In the genomic region with DNA sequence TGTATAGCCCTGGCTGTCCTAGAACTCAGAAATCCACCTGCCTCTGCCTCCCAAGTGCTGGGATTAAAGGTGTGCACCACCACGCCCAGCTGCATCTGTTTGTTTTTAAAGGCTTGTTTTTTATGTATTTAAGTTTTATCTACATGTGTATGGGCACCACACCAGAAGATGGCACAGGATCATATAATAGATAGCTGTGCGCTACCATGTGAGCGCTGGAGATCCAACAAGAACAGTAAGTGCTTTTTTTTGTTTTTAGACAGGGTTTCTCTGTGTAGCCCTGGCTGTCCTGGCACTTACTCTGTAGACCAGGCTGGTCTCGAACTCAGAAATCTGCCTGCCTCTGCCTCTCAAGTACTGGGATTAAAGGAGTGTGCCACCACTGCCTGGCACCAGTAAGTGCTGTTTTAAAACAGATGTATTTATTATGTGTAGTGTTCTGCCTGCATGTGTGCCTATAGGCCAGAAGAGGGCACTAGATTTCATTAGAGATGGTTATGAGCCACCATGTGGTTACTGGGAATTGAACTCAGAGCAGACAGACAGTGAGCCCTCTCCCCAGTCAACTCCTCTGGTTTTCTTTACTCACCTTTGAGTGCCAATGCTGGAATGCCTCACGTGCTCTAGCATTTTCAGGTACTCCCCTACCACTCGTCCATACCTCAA, we compare ENCODE assay signal across 10 mouse cellular contexts. TPM values are rescaled to one million over a fixed set of nuclear protein-coding genes. Genes with fewer than 3 reads are reported as not detected.
DNase-seq lines count a peak whose midpoint lies in the region; ATAC-seq and TF ChIP-seq lines count a peak whose summit lies in the region.
"Had no signal": no experiment of that assay in that cellular context is flagged by ENCODE, and none has a peak within 500 bp of the region (broad histone marks: within the 10 kb centered on the region; RNA-seq: fewer than 3 reads in every experiment).

No protein-coding gene starts in this region.

- intact Hi-C loops in gastrocnemius, adult 2 months (cut with DNase I): no loop called here

- H3K4me2 ChIP-seq in neural tube, embryonic 13.5 days: no peak overlapping the region
- H3K4me2 ChIP-seq in neural tube, embryonic 15.5 days: no peak overlapping the region
- no peak overlapping the region for H3K4me2 ChIP-seq in intestine, postnatal 0 days (replicated peaks; ENCODE audit: low read depth)

- no peaks in the 10 kb centered on the region for H3K9me3 ChIP-seq in neural tube, embryonic 13.5 days
- no peaks in the 10 kb centered on the region for H3K9me3 ChIP-seq in neural tube, embryonic 15.5 days (replicated peaks)
- no peaks in the 10 kb centered on the region for H3K9me3 ChIP-seq in intestine, postnatal 0 days (ENCODE audit: control insufficient read depth)

- H3K27ac ChIP-seq in gastrocnemius, adult 2 months: no peak overlapping the region
- H3K27ac ChIP-seq in neural tube, embryonic 13.5 days (replicated peaks): no peak overlapping the region
- no peak overlapping the region for H3K27ac ChIP-seq in neural tube, embryonic 15.5 days (replicated peaks)
- no peak overlapping the region for H3K27ac ChIP-seq in intestine, postnatal 0 days (ENCODE audit: low read depth, low read length)

- peak; percentile 45 for TF ChIP-seq CTCF in gastrocnemius, adult 2 months (IDR thresholded peaks at IDR 0.05)
- peak; percentile 63 for TF ChIP-seq CTCF in intestine, postnatal 0 days (IDR thresholded peaks at IDR 0.05; ENCODE audit: low read depth)

- H3K4me3 ChIP-seq in gastrocnemius, adult 2 months: no peak overlapping the region
- H3K4me3 ChIP-seq in neural tube, embryonic 13.5 days: no peak overlapping the region
- no peak overlapping the region for H3K4me3 ChIP-seq in neural tube, embryonic 15.5 days (replicated peaks)
- H3K4me3 ChIP-seq in intestine, postnatal 0 days (ENCODE audit: low read depth, low read length): no peak overlapping the region

- H3K4me1 ChIP-seq in neural tube, embryonic 13.5 days (replicated peaks): no peaks in the 10 kb centered on the region
- H3K4me1 ChIP-seq in neural tube, embryonic 15.5 days: no peaks in the 10 kb centered on the region
- no peaks in the 10 kb centered on the region for H3K4me1 ChIP-seq in intestine, postnatal 0 days (replicated peaks; ENCODE audit: control insufficient read depth, insufficient read depth, low read length)

- ATAC-seq in neural tube, embryonic 13.5 days (ENCODE audit: low read depth): peak; percentile 13; the same call in 1 of the 2 replicates
- no peak for ATAC-seq in neural tube, embryonic 15.5 days (ENCODE audit: low FRiP score)
- ATAC-seq in intestine, postnatal 0 days: no peak

- 91% methylated on average over 6 of the region's 6 CpGs for WGBS in neural tube, embryonic 13.5 days
- WGBS in neural tube, embryonic 15.5 days: 95% methylated on average over 6 of the region's 6 CpGs
- 93% methylated on average over 6 of the region's 6 CpGs for WGBS in intestine, postnatal 0 days

- peaks cover 33% of the 10 kb centered on the region for H3K36me3 ChIP-seq in neural tube, embryonic 13.5 days
- H3K36me3 ChIP-seq in neural tube, embryonic 15.5 days: peaks cover 10% of the 10 kb centered on the region
- peaks cover 19% of the 10 kb centered on the region for H3K36me3 ChIP-seq in intestine, postnatal 0 days (ENCODE audit: control insufficient read depth, insufficient read depth)
- H3K36me3 ChIP-seq in splenic B cell, adult 2 months (ENCODE audit: control insufficient read depth, insufficient read depth, low read length, poor library complexity, severe bottlenecking): no peaks in the 10 kb centered on the region

- no peak for DNase-seq in gastrocnemius, adult 2 months
- DNase-seq in gastrocnemius, postnatal 10 days: no peak
- peak; percentile 32 for DNase-seq in splenic B cell, adult 2 months (ENCODE audit: low read depth, low spot score)
- DNase-seq in cerebellum, adult 9-11 months: no peak
- no peak for DNase-seq in kidney, postnatal 36 days
- DNase-seq: kidney, postnatal 25 days; lung, adult 18-20 months had no signal

- H3K9ac ChIP-seq in neural tube, embryonic 13.5 days: no peak overlapping the region
- H3K9ac ChIP-seq in neural tube, embryonic 15.5 days (replicated peaks): no peak overlapping the region
- H3K9ac ChIP-seq in intestine, postnatal 0 days (ENCODE audit: low read depth, low read length): no peak overlapping the region

- H3K27me3 ChIP-seq in neural tube, embryonic 13.5 days: no peaks in the 10 kb centered on the region
- no peaks in the 10 kb centered on the region for H3K27me3 ChIP-seq in neural tube, embryonic 15.5 days (replicated peaks)
- H3K27me3 ChIP-seq in intestine, postnatal 0 days (replicated peaks; ENCODE audit: control insufficient read depth, insufficient read depth, low read length): no peaks in the 10 kb centered on the region
- H3K27me3 ChIP-seq in splenic B cell, adult 2 months (ENCODE audit: control insufficient read depth, insufficient read depth, low read length, poor library complexity, severe bottlenecking): no peaks in the 10 kb centered on the region

RNA-seq across cellular contexts. Expression of a gene that starts 21.3 kb away (rescaled TPM):
- total RNA-seq in gastrocnemius, adult 2 months (2021): 10 to 100 TPM; 21.2 to 26.9 TPM
- 10 to 100 TPM; 26.0 to 34.6 TPM for total RNA-seq in gastrocnemius, postnatal 10 days (2021)
- polyA plus RNA-seq in neural tube, embryonic 13.5 days (2015; fragmentation: Nextera tagmentation; extraction: Ambion mirVana): 27.9 and 32.5 TPM in 2 replicates
- 22.1 and 25.1 TPM in 2 replicates for polyA plus RNA-seq in neural tube, embryonic 15.5 days (2015; fragmentation: Nextera tagmentation; extraction: Ambion mirVana)
- polyA plus RNA-seq in intestine, postnatal 0 days (2015; fragmentation: Nextera tagmentation; extraction: Ambion mirVana): 24.7 and 30.3 TPM in 2 replicates
